Mouse (Mus musculus) liver (tissue): ENCODE results near the gene Pikfyve.
"Not testable (repeated sequence)": the region's sequence is repeated elsewhere in the genome, so short reads cannot be mapped to it uniquely, and the experiment has no call there.

Experiments used
- DNase-seq: peaks from one replicate; pipeline ENCODE4 v3.0.0-alpha.2; 2020; ENCODE audit warnings: mixed read lengths

Pikfyve gene

DNA sequence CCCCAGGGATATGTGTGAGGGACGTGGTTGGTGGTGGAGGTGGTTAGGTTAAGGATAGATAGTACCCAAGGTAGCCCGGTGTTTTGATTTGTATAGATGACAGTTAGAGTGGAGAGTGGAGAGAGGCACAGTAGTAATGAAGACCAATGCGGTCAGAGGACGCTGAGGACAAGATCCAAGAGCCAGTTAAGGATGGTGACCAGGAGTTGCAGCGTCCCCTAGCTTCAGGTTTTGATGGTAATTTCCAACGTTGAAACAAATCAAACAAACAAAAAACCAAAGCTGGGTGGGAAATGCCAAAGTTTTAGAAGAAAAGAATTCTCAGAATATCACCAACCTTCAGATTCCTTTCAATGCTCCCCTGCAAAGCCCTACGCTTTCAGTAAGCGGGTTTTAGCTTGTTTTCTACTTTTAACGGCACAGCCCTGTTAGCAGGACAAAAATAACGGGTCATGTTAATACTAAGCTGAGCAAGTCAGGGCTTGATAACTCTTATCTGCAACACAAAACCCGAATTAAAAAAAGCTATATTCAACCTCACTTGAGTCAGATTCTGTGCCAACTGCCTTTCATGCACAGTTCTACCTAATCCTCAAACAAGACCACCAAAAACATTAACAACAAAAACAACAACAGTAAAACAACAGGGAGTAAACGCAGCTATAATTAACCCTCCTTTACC, 818 bp upstream of the Pikfyve start:
- no peak for DNase-seq

DNA sequence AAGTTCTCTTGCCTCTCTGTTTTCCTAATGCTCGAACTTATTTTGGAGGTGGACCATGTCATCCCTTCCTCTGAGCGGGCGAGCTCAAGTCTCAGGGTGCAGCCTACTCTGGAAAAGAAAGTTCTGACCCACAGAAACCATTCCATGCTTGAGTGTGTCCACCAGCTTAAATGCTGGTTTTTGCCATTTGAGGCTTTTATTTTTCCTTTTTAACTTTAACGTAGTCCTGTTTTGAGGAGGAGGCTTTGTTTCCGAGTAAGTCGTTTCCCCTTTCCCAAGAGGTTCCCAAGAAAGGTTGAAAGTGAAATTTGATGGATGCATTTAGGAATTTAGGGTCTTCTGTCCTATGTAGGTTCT, 569 bp downstream of the Pikfyve start:
- no peak for DNase-seq

DNA sequence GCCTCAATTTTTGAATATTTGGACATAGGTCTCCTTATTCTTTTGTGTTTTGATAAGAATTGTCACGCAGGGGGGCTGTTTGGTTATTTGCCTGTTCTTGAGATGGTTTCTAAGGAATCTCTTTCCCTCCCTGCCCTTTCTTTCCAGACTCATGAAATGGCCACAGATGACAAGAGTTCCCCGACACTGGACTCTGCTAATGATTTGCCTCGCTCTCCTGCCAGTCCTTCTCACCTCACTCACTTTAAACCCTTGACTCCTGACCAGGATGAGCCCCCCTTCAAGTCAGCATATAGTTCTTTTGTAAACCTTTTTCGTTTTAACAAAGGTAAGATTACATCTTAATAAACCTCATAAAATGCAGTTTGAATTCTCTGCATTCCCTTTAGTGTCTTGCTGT, 3.7 kb downstream of the Pikfyve start:
- no peak for DNase-seq

DNA sequence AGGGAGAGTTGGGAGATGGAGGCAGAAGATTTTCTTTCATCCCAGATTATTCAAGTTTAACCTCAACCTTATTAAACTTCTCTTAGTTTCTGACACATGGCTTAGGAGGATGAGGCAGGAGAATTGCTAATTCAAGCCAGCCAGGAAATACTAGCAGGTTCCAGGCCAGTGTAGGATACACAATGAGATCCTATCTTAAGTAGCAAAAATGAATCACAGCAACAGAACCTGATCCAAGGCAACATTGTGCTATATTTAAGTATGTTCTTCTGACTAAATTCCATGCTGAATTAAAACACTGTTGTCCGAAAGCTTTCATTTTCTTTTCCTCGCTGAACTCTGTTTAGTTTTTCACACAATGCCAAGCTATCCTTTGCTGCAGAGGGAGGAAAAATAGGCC, 6.7 kb downstream of the Pikfyve start:
- DNase-seq, result no peak

DNA sequence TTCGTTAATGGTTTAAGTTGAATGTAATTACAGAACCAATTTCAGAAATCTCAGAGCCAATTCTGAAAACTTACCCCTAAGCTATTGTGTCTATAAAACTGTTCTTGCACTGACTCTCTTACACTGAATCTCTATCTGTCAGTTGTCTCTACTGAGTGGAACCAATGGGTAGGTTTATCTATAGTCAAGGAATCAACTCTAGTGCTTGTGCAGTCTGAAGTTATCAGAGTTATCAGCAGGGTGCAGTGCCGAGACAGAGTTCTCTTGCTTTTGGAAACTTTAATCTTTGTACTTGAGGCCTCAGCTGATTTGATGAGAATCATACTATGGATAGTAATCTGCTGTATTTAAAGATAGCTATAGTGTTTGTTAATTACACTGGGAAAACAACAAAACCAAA, 11.9 kb downstream of the Pikfyve start:
- no peak for DNase-seq

DNA sequence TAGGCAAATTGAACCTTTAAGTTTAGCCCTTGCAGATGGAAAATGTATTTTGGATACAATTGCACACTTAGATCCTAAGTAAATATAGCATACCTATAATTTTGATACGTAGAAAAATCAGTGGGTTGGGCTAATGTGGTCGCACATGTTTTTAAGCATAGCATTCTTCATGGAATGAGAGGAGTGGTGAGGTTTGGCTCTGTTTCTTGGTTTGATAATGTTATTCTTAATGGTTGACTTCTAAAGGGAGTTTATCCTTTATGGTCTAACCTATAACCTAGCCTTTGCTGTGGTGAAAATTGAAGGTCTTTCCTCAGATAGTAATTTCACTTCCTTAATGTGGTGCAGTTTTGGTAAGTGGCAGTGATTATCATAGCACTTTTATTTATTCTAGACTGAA, 12.4 kb downstream of the Pikfyve start:
- DNase-seq, result no peak

DNA sequence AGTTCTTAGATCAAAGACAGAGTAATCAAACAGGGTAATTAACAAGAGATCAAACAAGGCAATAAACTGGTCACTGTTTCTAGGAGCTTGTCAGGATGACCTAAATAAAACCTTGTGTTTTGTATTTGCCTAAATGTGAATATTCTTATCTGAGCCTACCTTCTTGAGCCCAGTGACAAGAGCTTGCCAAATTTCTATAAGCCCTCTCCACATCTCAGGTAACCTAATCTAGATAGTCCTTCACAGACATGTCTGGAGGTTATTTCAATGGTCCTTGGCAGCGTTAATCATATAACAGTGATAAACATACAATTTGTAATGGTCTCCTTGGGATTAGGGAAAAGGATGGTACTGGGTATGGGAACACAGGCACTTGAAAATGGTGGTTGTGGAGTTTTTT, 17.8 kb downstream of the Pikfyve start:
- DNase-seq, result no peak

DNA sequence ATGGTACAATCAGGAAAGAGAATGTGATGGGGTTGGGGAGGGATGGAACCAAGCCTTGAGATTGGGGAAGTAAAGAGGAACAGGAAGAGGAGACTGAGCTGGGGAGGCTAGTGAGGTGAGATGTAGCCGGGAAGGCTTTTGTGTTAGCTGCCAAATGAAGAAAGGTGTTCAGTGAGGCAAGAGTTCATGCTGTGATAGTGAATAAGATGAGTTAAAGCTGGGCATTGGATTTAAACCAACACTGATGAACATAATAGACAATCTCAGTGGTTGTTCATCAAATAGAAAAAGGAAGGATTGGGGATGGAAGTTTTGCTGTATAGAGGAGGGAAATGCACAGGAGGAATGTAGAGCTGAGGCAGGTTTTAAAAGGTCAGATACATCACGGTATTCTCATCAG, 26.7 kb downstream of the Pikfyve start:
- no peak for DNase-seq

DNA sequence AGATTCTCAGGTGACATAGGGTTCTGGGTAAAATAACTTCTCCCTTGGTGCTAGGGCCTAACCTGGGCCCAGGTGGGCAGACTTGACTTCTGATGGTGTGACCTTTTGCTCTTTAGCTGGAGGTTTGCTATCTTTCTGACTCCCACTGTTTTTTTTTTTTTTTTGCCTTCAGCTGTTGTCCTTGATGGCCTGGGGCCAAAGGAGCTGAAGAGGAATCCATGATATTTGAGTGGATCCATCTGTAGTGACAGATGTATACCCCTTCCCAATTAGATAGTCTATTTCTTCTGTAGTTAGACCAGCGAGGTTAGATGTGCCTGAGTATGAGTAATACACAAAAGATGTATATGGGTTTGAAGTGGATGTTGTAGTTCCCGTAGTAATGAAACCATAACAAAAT, 31.1 kb downstream of the Pikfyve start:
- DNase-seq, result no peak

DNA sequence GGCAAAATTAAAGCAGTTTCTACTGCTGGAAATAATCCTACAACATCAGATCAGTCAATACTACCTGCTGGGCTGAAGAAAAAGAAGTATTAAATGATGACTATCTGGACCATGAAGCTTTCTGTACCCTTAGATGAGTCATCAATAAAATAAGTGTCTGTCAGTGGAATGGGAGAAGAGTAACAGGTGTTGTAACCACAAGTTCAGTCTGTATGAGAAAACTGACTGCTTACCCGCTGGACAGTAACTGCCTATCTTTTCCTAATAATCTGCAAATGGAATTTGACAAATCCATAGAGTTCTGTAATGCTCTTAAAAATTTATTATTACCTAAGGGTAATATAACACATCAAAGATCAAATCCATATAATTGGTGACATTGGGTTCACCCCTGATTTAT, 31.5 kb downstream of the Pikfyve start:
- DNase-seq, result no peak

DNA sequence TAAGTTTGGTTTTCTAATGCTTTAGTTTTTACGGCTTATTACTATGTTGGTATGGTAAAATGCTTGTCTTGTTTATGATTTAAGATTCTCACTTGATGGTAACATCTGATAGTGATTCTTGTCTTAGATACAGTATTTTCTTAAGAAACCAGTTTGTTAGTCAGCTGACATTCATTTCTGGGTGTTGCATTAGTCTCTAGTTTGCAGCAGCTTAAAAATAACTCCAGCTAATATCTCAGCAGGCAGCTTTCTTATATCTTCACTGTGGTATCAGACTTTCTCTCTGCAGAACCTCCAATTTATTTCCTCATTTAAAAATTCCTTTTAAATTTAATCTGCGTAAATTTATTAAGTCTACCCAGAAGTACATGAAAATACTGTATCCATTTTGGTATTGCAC, 37.2 kb downstream of the Pikfyve start:
- DNase-seq, result no peak

DNA sequence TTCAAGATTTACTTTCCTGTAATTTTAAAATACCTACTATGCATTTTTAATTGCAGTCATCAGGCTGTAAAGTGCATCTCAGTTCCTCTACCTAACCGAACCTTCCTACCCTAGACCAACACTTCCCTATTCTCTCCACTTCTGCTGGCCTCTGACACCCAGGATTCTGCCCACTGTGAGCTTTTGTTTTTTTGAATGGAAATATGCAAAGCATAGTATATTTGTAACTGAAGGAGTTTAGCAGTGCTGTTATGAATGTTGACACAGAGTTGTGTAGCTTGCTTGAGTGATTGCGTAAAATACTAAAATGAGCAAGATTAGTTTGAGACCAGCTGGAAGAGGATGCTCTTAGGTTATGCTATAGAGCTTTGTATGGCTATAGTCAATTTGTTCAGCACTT, 41.2 kb downstream of the Pikfyve start:
- no peak for DNase-seq

DNA sequence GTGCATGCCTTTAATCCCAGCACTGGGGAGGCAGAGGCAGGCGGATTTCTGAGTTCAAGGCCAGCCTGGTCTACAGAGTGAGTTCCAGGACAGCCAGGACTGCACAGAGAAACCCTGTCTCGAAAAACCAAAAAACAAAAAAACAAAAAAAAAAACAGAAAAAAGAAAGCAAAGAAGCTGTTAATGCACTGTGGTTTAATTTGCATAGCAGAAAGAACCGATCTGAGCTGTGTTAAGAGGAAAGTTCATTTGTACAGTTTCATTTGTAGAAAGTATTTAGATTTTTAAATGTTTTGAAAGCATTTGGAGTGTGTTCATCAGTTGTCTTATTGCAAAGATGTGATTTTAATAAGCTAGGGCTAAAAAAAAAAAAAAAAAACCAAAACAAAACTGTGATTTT, 43.3 kb downstream of the Pikfyve start:
- DNase-seq, result not testable (repeated sequence)

DNA sequence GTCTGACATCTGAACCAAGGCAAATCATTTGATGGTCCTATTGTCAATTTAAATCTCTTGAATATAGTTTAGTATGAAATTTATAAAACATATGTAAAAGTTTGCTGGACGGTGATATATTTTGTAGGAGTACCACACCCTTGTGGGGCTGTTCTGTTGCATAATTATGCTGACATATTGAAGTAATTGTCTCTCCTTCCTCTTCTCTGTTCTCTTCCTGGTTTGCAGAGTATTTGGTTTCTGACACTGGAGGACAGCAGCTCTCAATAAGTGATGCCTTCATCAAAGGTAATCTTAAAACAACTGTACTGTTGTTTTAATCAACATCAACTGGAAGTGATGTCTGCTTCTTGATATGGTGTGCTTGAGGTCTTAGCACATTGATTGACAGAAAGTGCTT, 44.1 kb downstream of the Pikfyve start:
- no peak for DNase-seq

DNA sequence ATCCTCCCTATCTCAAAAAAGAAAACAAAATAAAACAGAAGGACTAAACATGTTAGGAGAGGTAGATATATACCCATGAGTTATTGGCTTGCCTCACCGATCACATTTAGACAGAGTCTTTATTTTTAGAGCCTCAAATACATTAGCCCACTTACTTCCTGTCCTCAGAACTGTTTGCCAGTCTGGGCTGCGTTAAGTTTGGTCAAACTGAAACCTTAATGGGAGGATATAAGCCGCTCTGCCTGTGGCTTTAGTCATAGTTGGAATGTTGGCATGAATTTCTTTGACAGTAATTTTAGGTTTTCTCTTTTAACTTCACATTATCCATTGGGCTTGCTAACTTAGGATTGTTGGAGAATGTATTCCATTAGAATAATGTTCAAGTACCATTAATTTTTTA, 51.2 kb downstream of the Pikfyve start:
- no peak for DNase-seq

DNA sequence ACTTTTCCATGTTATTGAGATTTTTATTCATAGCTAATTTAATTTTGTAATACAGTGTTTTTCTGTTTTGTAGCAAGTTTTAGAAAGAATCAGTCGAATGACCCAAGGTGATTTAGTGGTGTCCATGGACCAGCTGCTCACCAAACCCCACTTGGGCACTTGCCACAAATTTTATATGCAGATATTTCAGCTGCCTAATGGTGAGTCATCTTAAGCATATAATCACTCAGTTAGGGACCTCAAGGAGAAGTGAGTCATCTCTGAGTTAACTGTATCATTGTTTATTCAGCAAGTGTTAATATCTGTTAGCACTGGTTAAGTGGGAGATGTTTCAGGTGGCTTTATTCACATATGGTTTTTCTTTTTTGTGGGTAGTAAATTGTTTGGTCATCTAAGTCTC, 59.2 kb downstream of the Pikfyve start:
- DNase-seq, result no peak

DNA sequence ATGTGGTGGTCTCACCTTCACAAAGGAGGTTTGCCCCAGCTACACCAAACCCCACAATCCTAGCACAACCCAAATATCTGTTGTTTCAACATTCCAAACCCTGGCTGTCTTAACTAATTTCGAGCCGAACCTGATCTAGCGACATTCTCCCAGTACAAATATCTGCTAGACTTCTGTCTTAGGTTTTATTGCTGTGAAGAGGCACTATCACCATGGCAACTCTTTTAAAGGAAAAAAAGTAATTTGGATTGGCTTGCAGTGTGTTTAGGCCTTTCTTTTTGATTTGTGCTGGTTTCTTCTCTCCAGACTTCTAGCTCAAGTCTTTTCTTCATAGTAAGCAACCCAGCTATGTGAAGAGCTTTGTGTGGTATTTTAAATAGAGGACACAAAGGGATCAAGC, 94.0 kb downstream of the Pikfyve start:
- no peak for DNase-seq

DNA sequence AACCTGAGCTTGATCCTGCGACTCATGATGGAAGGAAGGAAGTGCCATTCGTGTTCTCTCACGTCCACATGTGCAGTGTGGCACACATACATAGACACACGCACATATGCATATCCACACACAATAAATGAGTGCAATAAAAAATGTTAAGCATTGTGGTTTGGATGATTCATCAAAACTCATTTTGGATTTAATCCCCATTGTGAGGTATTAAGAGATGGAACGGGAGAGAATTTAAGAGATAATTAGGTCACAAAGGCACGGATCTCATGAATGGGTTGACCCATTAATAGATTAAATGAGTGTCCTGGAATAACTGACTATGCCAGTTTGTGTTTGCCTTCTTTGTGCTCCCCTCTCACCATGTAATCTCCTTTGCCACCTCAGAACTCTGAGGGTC, 95.3 kb downstream of the Pikfyve start, which contains the start of gene Pth2r:
Pth2r (plus strand) TSS at position 301 of the 400 bp plus-strand sequence.
- no peak for DNase-seq

DNA sequence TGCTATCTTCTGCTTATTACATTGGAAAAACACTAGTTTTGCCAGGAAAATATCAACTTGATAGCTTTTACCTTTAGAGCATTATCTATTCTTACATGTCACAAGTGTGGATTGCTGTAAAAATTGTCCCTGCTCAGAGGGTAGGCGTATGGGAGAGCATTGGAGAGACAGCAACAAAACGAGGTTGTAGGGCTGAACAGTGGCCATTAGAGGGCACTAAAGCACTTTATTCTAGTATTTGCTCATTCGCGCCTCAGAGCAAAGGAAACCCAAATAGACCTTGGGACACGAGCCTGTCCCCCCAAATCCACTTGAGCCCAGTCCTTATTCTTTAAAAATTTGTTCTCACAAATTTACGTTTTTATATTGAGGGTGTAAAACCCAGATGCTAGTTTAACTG, 96.3 kb downstream of the Pikfyve start:
- peak; percentile 16 for DNase-seq

DNA sequence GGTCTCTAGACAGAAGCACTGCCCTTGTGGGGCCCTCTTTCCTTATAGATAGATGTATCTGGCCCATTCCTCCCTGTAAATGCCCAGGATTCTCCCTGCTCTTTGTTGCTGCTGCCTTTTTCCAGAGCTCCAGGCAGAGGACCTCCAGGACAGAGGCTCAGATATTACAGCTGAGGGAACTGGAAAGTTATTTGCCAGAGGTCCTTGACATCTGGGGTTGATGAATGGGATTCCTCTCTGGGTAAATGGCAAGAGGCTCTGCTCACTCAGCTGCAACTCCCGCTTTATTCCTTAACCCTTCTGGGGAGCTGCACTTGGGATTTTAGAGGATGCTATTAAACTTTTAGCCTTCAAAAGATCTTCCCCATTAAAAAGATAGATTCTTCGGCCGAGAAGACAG, 122.0 kb downstream of the Pikfyve start:
- no peak for DNase-seq

DNA sequence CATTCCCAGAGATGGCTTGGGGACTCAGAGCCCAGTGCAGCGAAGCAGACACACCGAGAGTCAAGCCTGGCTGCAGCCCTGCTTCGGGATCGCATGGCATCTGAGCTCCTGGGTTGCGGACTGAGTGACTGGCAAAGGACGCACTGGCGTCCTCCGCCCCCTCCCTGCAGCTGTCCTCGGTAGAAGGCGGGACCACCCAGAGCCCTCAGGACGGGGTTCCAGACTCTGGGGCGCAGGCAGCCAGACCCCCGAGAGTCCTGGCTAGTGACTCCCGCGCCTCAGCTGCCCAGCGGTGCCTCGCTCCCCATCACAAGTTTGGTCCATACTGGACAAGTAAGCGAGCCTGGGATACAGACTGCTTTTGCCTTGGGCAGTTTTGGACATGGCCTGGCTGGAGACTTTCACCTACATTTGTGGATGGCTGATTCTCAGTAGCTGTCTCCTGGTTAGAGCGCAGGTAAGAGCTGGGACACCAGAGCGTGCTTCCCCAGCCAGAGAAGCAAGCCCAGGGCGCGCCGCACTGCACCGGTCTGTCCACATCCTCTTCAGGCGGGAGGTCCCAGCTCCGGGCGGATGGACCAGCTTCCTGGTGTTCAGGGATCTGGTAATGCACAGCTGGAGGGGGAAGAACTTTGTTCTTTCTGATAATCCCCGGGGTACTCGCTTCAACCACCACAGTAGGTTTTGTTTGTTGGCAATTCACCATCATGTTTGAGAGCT, 124.9 kb downstream of the Pikfyve start:
- DNase-seq, result no peak

DNA sequence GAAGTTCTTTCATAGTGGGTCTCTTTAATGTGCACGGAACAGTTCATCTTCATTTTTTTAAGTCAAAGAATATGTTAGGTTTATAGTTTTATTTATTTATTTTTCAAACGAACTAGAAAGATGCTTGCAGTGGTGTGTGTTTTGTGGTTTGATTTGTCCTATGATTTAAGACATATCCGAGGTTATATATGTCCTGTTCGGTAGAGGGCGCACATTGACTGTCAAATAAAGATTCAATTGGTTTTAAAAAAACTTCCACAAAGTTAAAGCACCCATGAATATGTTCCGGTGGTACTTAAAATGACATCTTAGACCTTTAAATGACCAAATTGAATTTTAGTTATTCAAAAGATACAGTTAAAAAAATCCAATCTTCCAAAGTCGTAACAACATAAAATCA, 125.6 kb downstream of the Pikfyve start:
- peak; percentile 7 for DNase-seq

DNA sequence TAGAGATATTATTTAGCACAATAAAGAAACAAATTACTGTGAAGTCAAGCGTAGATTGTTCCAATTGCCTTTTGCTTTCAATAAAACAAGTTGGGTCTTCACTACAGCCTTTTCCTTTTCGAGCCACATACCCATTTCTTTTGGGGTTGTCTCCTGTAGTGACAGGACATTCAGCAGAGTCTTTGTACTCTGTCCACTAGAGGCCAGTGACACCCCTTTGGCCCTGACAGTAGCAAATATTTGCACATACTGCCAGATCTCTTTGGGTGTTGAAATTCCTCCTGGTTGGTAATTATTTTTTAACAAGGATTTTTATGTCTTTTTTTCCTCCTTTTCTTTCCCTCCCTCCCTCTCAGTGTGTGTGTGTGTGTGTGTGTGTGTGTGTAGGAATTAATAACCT, 126.4 kb downstream of the Pikfyve start:
- DNase-seq, result peak; percentile 6

DNA sequence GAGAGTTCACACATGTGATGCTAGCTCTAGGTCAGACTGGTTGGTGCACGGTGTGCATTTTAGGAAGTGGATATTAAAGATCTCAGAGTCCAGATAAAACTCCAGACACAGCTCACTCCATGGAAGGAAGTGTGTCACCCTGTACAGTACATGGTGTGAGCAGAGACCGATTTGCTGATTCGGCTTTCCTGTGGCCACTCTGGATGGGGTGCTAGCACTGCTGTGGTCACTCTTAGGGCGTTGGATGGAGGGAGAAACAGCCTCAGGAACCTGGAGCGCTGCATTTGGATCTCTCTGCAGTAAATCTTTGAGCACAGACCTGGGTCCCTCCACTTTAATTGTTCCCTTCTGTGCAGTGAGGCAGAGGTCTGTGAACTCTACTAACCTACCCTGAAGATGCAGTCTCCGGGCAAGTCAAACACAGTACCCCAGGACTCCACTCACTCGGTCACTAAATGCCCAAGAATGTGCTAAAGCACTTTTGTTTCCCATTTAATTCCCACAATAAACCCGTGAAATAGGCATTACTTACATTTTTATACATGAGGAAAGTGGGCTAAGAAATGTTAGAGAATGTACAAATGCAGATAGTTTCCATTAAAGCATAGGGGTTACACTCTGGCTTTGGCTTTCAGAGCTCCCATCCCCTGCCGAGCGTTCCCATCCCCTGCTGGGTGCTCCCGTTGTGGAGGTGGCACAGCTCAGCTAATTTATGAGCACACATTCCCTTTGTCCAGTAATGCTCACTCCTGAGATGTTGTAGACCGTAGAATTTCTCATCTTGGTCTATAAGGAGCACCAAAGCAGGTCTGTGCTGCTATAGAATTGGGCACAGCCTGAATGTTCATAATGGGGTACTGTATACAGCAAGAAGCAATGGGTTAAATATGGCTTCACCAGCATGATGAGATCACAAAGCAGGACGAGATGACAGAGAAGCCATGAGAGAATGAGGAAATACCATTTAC, 127.9 kb downstream of the Pikfyve start:
- DNase-seq, result no peak
